ENCODE assay signal across 16 mouse cellular contexts in the genomic region with DNA sequence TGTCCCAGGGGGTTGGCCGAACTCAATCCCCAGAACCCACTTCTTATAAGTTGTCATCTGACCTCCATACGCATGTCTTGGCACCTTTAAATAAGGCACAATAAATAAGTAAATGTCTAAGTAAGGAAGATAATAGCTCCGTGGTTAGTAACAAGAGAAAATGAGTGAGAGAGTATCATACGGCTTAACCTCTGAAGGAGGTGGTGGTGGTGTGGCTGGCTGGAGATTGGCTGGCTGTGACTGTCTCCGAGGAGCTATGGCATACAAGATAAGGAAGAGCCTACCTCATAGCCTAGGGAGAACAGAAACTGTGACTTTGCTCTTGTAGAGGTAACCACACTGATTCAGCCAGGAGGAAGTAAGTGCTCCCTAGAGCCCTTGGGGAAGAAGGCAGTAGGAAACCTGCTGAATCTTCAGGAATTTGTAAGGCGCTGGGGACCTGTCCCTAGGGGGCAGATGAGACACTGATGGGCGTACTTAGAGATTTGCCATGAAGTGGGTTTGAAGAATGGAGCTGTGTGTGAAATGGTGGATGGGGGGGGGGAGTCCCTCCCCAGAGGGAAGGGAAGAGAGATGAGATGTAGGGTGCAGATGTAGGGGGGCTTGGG. TPM values are rescaled to one million over a fixed set of nuclear protein-coding genes. Genes with fewer than 3 reads are reported as not detected.
A peak's percentile ranks its signal among the peaks of the same experiment; 100 is the strongest.
DNase-seq lines count a peak whose midpoint lies in the region; ATAC-seq lines count a peak whose summit lies in the region.
"Had no signal": no experiment of that assay in that cellular context is flagged by ENCODE, and none has a peak within 500 bp of the region (broad histone marks: within the 10 kb centered on the region; RNA-seq: fewer than 3 reads in every experiment).

No protein-coding gene starts in this region.

- no peaks in the 10 kb centered on the region for H3K9me3 ChIP-seq in heart, embryonic 10.5 days
- H3K9me3 ChIP-seq: embryonic facial prominence, embryonic 13.5 days; limb, embryonic 15.5 days; neural tube, embryonic 15.5 days had no signal

- 67% methylated on average over 7 of the region's 7 CpGs for WGBS in heart, embryonic 10.5 days

- H3K4me3 ChIP-seq in heart, embryonic 10.5 days, result no peak overlapping the region
- H3K4me3 ChIP-seq: embryonic facial prominence, embryonic 13.5 days; limb, embryonic 15.5 days; neural tube, embryonic 15.5 days had no signal

- H3K27ac ChIP-seq in heart, embryonic 10.5 days, result peak overlapping the region; percentile 38; the same call in 1 of the 2 replicates
- H3K27ac ChIP-seq: embryonic facial prominence, embryonic 13.5 days; limb, embryonic 15.5 days; neural tube, embryonic 15.5 days had no signal

- no peaks in the 10 kb centered on the region for H3K27me3 ChIP-seq in heart, embryonic 10.5 days (ENCODE audit: insufficient read depth, poor library complexity, severe bottlenecking)
- H3K27me3 ChIP-seq: embryonic facial prominence, embryonic 13.5 days; limb, embryonic 15.5 days; neural tube, embryonic 15.5 days had no signal

- H3K36me3 ChIP-seq in heart, embryonic 10.5 days, result peaks cover 54% of the 10 kb centered on the region

- no peak for DNase-seq in heart, embryonic 10.5 days (ENCODE audit: low spot score)
- no peak for DNase-seq in heart, postnatal 4 days
- peak; percentile 69 for DNase-seq in ZHBTc4 (ENCODE audit: low read depth, low spot score)
- peak; percentile 84 for DNase-seq in liver
- DNase-seq in adrenal gland, adult 8-10 months, result no peak
- DNase-seq in right cerebral cortex, postnatal 10 days (ENCODE audit: low spot score in 2 of 2), result no peak
- no peak for DNase-seq in left cerebral cortex, adult 11 months (ENCODE audit: low spot score)
- DNase-seq: cerebellum, adult 11-12 months; kidney, adult 2 months; midbrain, embryonic 14.5 days had no signal

- H3K4me1 ChIP-seq in heart, embryonic 10.5 days, result peaks cover 26% of the 10 kb centered on the region

- peak; percentile 55 for ATAC-seq in monocyte, adult 5-6 weeks (replicated peaks; ENCODE audit: insufficient number of reproducible peaks, low FRiP score, low TSS enrichment, poor library complexity, severe bottlenecking)

RNA-seq across cellular contexts. Expression of a gene that starts 5.7 kb away (rescaled TPM):
- polyA plus RNA-seq in heart, embryonic 10.5 days (2016; fragmentation: Nextera tagmentation; extraction: Ambion mirVana), result 104 and 161 TPM in 2 replicates
- 10 to 100 TPM; 41.6 to 46.1 TPM for total RNA-seq in heart, postnatal 4 days (2021)
- total RNA-seq in monocyte, adult 5-6 weeks (2017), result 11.9 to 26.9 TPM (median 24.5 TPM) in 3 replicates
- 10 to 100 TPM; 57.6 to 71.1 (median 64.0) TPM for total RNA-seq in adrenal gland, adult 8-10 months (2022)

RNA-seq across cellular contexts. Expression of a gene that starts 5.8 kb away (rescaled TPM):
- 27.2 and 32.4 TPM in 2 replicates for polyA plus RNA-seq in heart, embryonic 10.5 days (2016; fragmentation: Nextera tagmentation; extraction: Ambion mirVana)
- total RNA-seq in heart, postnatal 4 days (2021), result 1 to 10 TPM; 5.8 to 7.0 TPM
- 2.8 to 9.4 TPM (median 3.8 TPM) in 3 replicates for total RNA-seq in monocyte, adult 5-6 weeks (2017)
- 10 to 100 TPM in 3 of 4 experiments, 1 to 10 TPM in 1; 9.1 to 11.9 (median 11.0) TPM for total RNA-seq in adrenal gland, adult 8-10 months (2022)

RNA-seq across cellular contexts. Expression of a gene that starts 19.9 kb away (rescaled TPM):
- polyA plus RNA-seq in heart, embryonic 10.5 days (2016; fragmentation: Nextera tagmentation; extraction: Ambion mirVana), result 15.6 and 24.1 TPM in 2 replicates
- 10 to 100 TPM; 27.0 to 29.1 TPM for total RNA-seq in heart, postnatal 4 days (2021)
- not detected in 3 replicates for total RNA-seq in monocyte, adult 5-6 weeks (2017)
- 10 to 100 TPM; 22.5 to 47.8 (median 38.2) TPM for total RNA-seq in adrenal gland, adult 8-10 months (2022)

RNA-seq across cellular contexts. Expression of a gene that starts 25.8 kb away (rescaled TPM):
- polyA plus RNA-seq in heart, embryonic 10.5 days (2016; fragmentation: Nextera tagmentation; extraction: Ambion mirVana), result 61.0 and 89.9 TPM in 2 replicates
- 100 to 1,000 TPM in 1 of 2 experiments, 10 to 100 TPM in 1; 98.5 to 117 TPM for total RNA-seq in heart, postnatal 4 days (2021)
- total RNA-seq in monocyte, adult 5-6 weeks (2017), result 0.49 to 0.96 TPM in 2 of 3 replicates, not detected in the other
- under 1 TPM; 0.77 to 0.86 (median 0.81) TPM for total RNA-seq in adrenal gland, adult 8-10 months (2022)

RNA-seq across cellular contexts. Expression of a gene that starts 31.9 kb away (rescaled TPM):
- polyA plus RNA-seq in heart, embryonic 10.5 days (2016; fragmentation: Nextera tagmentation; extraction: Ambion mirVana), result 0.25 and 7.5 TPM in 2 replicates
- total RNA-seq in heart, postnatal 4 days (2021), result not detected
- total RNA-seq in monocyte, adult 5-6 weeks (2017), result not detected in 3 replicates
- not detected for total RNA-seq in adrenal gland, adult 8-10 months (2022)
- total RNA-seq: layer of hippocampus, postnatal 25 days had no signal
- polyA plus RNA-seq: embryonic facial prominence, embryonic 13.5 days; limb, embryonic 15.5 days; midbrain, embryonic 14.5 days; neural tube, embryonic 15.5 days; spleen, adult 2 months had no signal

Comparison
In these comparisons a context has a peak if more than half of its experiments do, and no peak if none do; other contexts are left out.
1. DNase-seq: peak in ZHBTc4 (single experiment) and liver (single experiment); none in heart, embryonic 10.5 days (single experiment), heart, postnatal 4 days (single experiment), adrenal gland, adult 8-10 months (single experiment), right cerebral cortex, postnatal 10 days (0 of 2) and left cerebral cortex, adult 11 months (single experiment).
2. RNA of a gene that starts 19.9 kb away (total RNA-seq): 22.5 to 47.8 TPM in adrenal gland, adult 8-10 months and 27.0 to 29.1 TPM in heart, postnatal 4 days; not detected in monocyte, adult 5-6 weeks; every median in the first group is over 10 times any median in the second.